Mouse (Mus musculus): Measurements from ENCODE around the gene Nsd1. TPM values are rescaled to one million over a fixed set of nuclear protein-coding genes. Genes with fewer than 3 reads are reported as not detected.

The Nsd1 gene
- 51.0 and 58.4 TPM in 2 replicates for polyA plus RNA-seq (2016; fragmentation: Nextera tagmentation; extraction: Ambion mirVana)

DNA sequence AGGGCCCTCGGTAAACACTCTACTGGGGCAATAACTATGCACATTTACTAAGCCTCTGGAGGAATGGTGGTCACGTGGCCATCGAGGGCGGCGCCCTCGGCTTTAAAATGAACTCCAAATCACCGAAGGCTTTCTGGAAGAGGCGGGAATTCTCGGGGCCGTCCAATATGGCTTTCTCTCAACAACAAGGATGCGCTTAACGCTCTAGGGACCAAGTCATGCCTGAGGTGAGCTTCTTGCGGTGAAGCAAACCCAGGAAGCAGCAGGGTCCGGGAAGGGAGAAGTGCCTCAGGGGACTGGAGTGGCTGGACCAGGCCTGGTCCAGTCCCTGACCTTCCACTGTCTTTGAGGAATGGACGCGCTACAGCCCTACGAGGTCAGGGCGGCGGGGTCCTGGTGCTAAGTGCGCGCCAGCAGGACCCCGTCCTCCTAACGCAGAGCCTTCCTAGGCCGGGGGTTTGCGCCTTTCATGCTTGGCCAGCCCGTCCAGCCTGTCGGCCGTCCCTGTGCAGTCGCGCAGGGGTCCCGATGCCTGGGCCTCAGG, at the start of gene Nsd1:
Gene Nsd1, plus strand, starts transcription at position 134 of the 544 bp plus-strand sequence.
- Histone ChIP-seq H3K9me3 (no peaks in the 10 kb centered on the region), H3K36me3 (peaks cover 16% of the 10 kb centered on the region), H3K27me3 (ENCODE audit: insufficient read depth, poor library complexity, severe bottlenecking) (no peaks in the 10 kb centered on the region), H3K27ac (peak within 1 kb of the TSS; percentile 100), H3K4me3 (peak within 1 kb of the TSS; percentile 91), H3K4me1 (peaks cover 37% of the 10 kb centered on the region)
- DNase-seq (ENCODE audit: low spot score): no peak
- 16% methylated on average over 31 of the region's 31 CpGs for WGBS

DNA sequence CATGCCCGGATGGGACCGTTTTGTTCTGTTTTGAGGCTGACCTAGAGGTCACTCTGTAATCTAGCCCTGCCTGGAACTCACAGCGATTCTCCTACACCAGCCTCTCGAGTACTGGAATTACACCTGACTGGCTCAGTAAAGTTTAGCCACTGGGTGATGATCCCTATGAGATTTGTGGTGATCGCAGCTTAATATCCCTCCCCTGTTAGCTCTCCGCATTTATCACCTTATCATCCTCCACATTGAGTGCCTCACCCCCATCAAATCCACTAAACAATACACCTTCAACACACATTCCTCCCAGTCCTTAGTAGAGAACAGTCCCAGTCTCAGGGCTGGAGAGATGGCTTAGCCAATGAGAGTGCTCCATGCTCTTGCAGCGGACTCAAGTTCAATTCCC, 47.2 kb upstream of the Nsd1 start:
- H3K27ac ChIP-seq: no peak overlapping the region
- H3K27me3 ChIP-seq (ENCODE audit: insufficient read depth, poor library complexity, severe bottlenecking): 0 out of 2 replicates have a peak, but pooled peaks cover 4% of the 10 kb centered on the region
- no peak for DNase-seq (ENCODE audit: low spot score)
- 62% methylated on average over 7 of the region's 7 CpGs for WGBS
- no peaks in the 10 kb centered on the region for H3K36me3 ChIP-seq
- no peaks in the 10 kb centered on the region for H3K4me1 ChIP-seq
- H3K9me3 ChIP-seq: no peaks in the 10 kb centered on the region
- H3K4me3 ChIP-seq: no peak overlapping the region

DNA sequence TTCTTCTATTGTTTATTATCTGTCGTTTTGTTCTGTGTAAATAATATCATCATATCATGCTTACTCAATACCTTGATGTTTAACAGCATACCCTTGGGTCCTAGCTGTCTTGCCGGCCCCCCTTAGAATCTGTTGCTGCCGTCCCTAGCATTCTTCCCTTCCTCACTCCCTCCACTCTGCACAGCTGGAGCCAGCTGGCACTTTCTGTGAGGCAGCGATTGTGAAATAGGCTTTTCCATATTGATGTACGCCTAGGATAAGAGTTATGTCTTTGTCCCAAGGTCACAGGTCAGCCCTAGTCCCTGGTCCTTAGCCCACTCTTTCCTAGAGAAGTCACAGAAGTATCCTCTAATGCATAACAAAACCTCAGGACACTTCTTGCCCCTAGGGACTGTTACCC, 46.0 kb upstream of the Nsd1 start:
- no peaks in the 10 kb centered on the region for H3K36me3 ChIP-seq
- no peak for DNase-seq (ENCODE audit: low spot score)
- H3K4me1 ChIP-seq: no peaks in the 10 kb centered on the region
- WGBS: 71% methylated on average over 5 of the region's 5 CpGs
- no peak overlapping the region for H3K4me3 ChIP-seq
- H3K27me3 ChIP-seq (ENCODE audit: insufficient read depth, poor library complexity, severe bottlenecking): 0 out of 2 replicates have a peak, but pooled peaks cover 4% of the 10 kb centered on the region
- no peaks in the 10 kb centered on the region for H3K9me3 ChIP-seq
- H3K27ac ChIP-seq: no peak overlapping the region

DNA sequence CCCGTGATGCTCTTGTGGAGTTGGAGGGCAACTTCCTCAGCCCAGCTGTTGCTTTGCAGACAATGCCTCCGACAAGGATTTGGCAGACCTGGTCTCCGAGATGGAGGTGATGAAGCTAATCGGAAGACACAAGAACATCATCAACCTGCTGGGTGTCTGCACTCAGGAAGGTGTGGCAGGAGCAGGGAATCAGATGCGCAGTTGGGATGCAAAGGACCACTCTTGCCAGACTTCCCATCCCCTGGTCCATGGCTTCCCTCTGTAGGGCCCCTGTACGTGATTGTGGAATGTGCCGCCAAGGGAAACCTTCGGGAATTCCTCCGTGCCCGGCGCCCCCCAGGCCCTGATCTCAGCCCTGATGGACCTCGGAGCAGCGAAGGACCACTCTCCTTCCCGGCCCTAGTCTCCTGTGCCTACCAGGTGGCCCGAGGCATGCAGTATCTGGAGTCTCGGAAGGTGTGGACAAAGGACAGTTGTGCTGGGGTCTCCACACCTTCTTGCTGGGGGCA, 43.7 kb upstream of the Nsd1 start:
- no peak overlapping the region for H3K4me3 ChIP-seq
- no peaks in the 10 kb centered on the region for H3K4me1 ChIP-seq
- no peak overlapping the region for H3K27ac ChIP-seq
- H3K9me3 ChIP-seq: no peaks in the 10 kb centered on the region
- no peak for DNase-seq (ENCODE audit: low spot score)
- H3K27me3 ChIP-seq (ENCODE audit: insufficient read depth, poor library complexity, severe bottlenecking): no peaks in the 10 kb centered on the region
- 86% methylated on average over 16 of the region's 16 CpGs for WGBS
- no peaks in the 10 kb centered on the region for H3K36me3 ChIP-seq

DNA sequence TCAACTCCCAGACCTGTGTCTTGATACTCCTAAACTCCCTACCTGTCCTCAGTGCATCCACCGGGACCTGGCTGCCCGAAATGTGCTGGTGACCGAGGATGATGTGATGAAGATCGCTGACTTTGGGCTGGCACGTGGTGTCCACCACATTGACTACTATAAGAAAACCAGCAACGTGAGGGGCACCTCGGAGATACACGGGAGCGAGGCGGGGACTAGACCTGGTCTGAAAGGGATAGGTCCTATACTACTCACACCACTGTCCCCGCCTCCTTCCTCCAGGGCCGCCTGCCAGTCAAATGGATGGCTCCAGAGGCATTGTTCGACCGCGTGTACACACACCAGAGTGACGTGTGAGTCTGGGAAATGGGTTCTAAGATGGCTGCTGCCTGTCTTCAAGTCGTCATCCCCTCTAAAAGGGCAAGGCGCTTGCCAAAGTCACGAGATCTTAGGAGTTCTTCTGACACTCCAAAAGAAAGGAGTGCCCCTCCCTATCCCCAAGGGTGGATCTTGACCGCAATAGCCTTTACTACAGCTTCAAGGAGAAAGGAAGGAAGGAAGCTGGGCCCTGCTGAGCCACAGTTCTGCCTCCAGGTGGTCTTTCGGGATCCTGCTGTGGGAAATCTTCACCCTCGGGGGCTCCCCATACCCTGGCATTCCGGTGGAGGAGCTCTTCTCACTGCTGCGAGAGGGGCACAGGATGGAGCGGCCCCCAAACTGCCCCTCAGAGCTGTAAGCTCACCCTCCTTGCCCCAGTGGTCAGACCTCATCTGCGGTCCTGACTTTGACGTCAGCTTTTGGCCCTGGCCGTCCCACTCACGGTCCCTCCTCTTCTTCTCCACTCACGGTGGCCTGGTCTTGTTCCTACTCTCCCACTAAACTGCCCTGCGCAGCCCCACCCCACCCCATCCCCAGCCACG, 42.5 kb upstream of the Nsd1 start:
- 83% methylated on average over 32 of the region's 32 CpGs for WGBS
- Histone ChIP-seq H3K36me3 (no peaks in the 10 kb centered on the region), H3K27me3 (ENCODE audit: insufficient read depth, poor library complexity, severe bottlenecking) (no peaks in the 10 kb centered on the region), H3K4me1 (peaks cover 9% of the 10 kb centered on the region), H3K9me3 (no peaks in the 10 kb centered on the region), H3K27ac (no peak overlapping the region), H3K4me3 (no peak overlapping the region)
- no peak for DNase-seq (ENCODE audit: low spot score)

DNA sequence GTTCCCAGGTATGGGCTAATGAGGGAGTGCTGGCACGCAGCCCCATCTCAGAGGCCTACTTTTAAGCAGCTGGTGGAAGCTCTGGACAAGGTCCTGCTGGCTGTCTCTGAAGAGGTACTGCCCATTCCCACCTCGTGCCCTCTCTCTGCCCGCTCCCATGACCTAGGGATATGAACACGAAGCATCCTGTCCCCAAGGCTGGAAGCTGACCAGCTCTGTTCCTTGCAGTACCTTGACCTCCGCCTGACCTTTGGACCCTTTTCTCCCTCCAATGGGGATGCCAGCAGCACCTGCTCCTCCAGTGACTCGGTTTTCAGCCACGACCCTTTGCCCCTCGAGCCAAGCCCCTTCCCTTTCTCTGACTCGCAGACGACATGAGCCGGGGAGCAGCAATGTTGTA, 41.8 kb upstream of the Nsd1 start:
- no peaks in the 10 kb centered on the region for H3K9me3 ChIP-seq
- no peak overlapping the region for H3K4me3 ChIP-seq
- 88% methylated on average over 11 of the region's 11 CpGs for WGBS
- H3K27me3 ChIP-seq (ENCODE audit: insufficient read depth, poor library complexity, severe bottlenecking): no peaks in the 10 kb centered on the region; the same call in 1 of the 2 replicates
- H3K4me1 ChIP-seq: peaks cover 12% of the 10 kb centered on the region
- H3K36me3 ChIP-seq: no peaks in the 10 kb centered on the region
- DNase-seq (ENCODE audit: low spot score): no peak
- H3K27ac ChIP-seq: no peak overlapping the region

DNA sequence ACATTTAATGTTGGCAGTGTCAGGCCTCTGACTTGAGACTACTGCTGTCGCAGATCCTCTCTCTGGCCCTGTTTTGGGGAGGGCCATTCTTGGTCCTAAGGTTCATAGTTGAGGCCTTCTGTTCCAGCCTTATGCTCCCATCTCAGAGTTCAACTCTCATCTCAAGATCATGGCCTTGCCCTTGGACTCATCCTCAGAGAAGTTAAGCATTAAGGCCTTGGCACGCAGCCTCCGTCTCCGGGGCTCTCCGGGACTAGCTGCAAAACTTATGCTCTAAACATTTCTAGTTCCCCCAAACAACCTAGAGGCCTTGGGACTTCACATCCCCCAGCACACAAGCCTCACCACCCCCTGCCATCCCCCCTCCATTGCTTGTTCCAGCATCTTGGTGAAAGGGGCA, 41.3 kb upstream of the Nsd1 start:
- Histone ChIP-seq H3K9me3 (no peaks in the 10 kb centered on the region), H3K27ac (no peak overlapping the region), H3K27me3 (ENCODE audit: insufficient read depth, poor library complexity, severe bottlenecking) (no peaks in the 10 kb centered on the region; the same call in 1 of the 2 replicates), H3K4me3 (no peak overlapping the region), H3K4me1 (peaks cover 12% of the 10 kb centered on the region), H3K36me3 (no peaks in the 10 kb centered on the region)
- DNase-seq (ENCODE audit: low spot score): no peak
- 92% methylated on average over 5 of the region's 5 CpGs for WGBS

DNA sequence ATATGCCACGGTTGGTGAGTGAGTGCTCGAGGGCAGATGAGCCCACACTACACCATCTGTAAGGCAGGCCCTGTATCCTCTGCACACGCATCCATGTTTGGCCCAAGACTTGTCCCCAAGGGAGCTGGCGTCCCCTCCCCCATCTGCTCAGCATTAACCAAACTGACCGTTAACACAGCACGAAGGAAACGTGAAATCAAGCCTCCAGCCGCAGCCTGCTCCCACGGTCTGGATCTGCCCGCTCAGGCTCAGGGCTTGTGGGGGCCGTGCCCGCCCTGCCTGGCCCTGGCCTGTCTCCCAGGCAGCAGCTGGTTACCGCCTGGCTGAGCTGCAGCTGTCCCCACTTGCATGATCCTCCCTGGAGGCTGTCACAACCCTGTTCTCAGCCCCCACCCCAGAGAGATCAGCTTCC, 40.6 kb upstream of the Nsd1 start:
- Histone ChIP-seq H3K27me3 (ENCODE audit: insufficient read depth, poor library complexity, severe bottlenecking) (peaks cover 2% of the 10 kb centered on the region; the same call in 1 of the 2 replicates), H3K36me3 (no peaks in the 10 kb centered on the region), H3K4me1 (peaks cover 12% of the 10 kb centered on the region), H3K9me3 (no peaks in the 10 kb centered on the region), H3K4me3 (no peak overlapping the region), H3K27ac (no peak overlapping the region)
- no peak for DNase-seq (ENCODE audit: low spot score)
- 84% methylated on average over 13 of the region's 13 CpGs for WGBS

DNA sequence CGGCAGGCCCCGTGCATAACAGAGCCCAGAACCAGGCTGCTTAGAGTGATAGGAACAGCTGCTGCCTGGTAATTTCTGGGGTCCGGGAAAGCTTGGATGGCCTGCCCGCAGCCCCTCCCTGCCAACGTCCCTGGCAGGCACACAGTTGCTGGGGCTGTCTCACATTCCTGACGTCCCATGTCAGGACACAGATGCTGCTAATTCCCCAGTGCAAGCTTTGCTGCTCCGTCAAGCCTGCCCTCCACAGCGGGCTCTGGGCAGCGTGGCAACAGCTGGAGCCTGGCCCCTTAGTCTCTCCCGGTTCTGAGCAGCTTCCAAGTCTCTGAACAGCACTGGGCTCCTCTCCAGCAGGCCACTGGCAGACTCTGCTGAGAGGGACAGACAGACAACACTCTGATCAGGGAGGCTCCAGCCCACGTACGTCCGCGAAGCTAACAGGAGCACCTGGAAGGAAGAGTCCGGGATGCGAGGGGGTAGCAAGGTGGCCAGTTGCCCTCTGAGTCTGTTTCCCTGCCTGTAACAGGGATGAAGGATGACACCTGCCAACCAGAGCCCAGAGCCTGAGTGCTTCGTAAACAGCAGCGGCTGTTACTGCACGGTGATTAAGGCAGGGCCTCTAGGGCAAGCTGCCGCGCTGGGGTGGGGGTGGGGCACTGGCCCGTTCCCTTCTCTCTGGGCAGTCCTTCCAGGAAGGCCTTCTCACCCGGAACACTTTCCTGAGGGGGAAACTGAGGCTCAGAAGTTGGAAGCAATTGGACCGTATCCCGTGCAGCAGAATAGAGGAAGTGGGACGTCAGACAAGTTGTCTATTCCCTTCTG, 37.9 kb upstream of the Nsd1 start:
- no peak for DNase-seq (ENCODE audit: low spot score)
- Histone ChIP-seq H3K36me3 (no peaks in the 10 kb centered on the region), H3K4me1 (peaks cover 12% of the 10 kb centered on the region), H3K27ac (no peak overlapping the region), H3K9me3 (no peaks in the 10 kb centered on the region), H3K4me3 (peak overlapping the region; percentile 49), H3K27me3 (ENCODE audit: insufficient read depth, poor library complexity, severe bottlenecking) (peaks cover 5% of the 10 kb centered on the region; the same call in 1 of the 2 replicates)
- 18% methylated on average over 26 of the region's 26 CpGs for WGBS

DNA sequence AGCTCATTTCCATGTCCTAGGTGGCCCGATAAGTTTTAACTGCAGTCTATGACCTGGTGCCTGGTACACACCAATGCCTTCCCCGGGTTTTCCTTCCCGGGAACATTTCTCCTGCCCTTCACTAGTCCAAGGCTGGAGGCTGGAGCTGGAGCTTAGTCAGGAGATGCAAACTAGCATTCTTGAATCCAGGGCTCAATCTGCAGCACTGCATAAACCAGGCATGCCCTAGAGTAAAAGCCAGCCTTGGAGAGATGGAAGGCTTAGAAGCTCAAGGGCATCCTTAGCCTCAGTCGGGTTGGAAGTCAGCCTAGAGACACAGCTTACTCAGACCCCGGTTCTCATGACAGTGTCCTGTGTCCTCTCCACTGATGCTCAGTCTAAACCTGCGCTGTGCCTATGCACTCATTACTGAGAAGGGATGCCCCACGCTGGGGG, 37.2 kb upstream of the Nsd1 start:
- Histone ChIP-seq H3K4me3 (peak overlapping the region; percentile 49; the same call in 1 of the 2 replicates), H3K27me3 (ENCODE audit: insufficient read depth, poor library complexity, severe bottlenecking) (peaks cover 5% of the 10 kb centered on the region; the same call in 1 of the 2 replicates), H3K27ac (no peak overlapping the region), H3K36me3 (no peaks in the 10 kb centered on the region), H3K4me1 (peaks cover 12% of the 10 kb centered on the region), H3K9me3 (no peaks in the 10 kb centered on the region)
- WGBS: 50% methylated on average over 7 of the region's 7 CpGs
- DNase-seq (ENCODE audit: low spot score): no peak

DNA sequence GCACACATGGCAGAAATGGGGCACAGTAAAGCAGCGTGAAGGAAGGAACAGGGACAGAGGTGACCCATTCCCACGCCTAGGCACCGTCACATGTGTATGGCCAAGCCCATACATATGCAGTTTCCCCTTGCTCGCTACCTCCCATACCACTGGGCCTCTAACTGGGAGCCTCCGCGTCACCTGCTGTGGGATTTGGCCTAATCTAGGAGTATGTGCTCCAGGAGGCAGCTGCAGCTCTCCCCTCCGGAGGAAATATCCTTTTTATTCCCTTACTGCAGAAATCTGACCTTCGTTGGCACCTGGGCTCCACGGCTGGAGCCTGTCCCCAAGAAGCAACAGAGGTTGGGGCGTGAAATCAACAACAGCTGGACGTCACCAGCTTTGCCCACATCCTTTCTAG, 35.2 kb upstream of the Nsd1 start:
- no peaks in the 10 kb centered on the region for H3K36me3 ChIP-seq
- DNase-seq (ENCODE audit: low spot score): no peak
- 68% methylated on average over 11 of the region's 11 CpGs for WGBS
- peaks cover 5% of the 10 kb centered on the region; the same call in 1 of the 2 replicates for H3K27me3 ChIP-seq (ENCODE audit: insufficient read depth, poor library complexity, severe bottlenecking)
- H3K4me1 ChIP-seq: peaks cover 12% of the 10 kb centered on the region
- H3K9me3 ChIP-seq: no peaks in the 10 kb centered on the region
- H3K4me3 ChIP-seq: no peak overlapping the region
- H3K27ac ChIP-seq: no peak overlapping the region

DNA sequence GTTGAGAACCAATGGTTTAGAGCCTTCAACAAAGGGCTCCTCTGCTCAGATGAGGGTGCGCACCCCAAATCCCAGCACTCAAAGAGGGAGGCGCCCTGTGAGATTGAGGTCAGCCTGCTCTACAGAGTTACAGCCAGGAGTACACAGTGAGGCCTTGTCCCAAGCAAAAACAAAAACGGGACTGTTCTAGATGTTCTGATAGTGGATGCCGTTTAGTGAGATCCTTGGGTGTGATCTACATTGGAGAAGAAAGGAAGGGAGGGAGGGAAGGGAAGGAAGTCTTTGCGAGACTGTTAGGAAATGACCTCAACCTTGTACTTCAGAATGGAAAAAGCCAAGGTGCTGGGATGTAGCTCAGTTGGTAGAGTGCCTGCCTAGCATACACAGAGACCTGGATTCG, 33.3 kb upstream of the Nsd1 start:
- no peak for DNase-seq (ENCODE audit: low spot score)
- Histone ChIP-seq H3K4me3 (no peak overlapping the region), H3K36me3 (no peaks in the 10 kb centered on the region), H3K9me3 (no peaks in the 10 kb centered on the region), H3K4me1 (peaks cover 12% of the 10 kb centered on the region), H3K27ac (no peak overlapping the region), H3K27me3 (ENCODE audit: insufficient read depth, poor library complexity, severe bottlenecking) (peaks cover 5% of the 10 kb centered on the region; the same call in 1 of the 2 replicates)
- WGBS: 72% methylated on average over 6 of the region's 6 CpGs

All from heart, embryonic 10.5 days (tissue).